Mouse (Mus musculus): ENCODE data around the gene Fam24b.

The Fam24b gene

DNA sequence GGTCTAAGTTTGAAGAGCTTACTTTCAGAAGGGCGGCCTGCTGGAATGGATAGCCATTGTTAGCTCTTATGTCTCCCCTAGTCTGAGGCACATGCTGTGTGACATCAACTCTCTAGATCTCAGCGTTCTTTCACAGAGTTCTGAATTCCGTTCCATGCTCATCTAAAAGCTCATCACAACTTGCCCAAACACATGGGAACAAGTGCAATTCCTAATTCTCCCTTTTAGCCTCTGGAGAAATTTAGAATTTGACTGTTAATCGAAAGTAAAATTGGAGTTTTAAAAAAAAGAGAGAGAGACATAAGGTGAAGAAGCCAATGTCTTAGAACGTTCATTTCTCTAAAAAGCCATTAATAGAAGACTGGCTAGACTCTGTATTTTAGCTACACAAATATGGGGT is at the start of gene Fam24b:
Gene Fam24b, minus strand, starts transcription at position 101 of the 400 bp plus-strand sequence.
- DNase-seq (ENCODE audit: low spot score): no peak

DNA sequence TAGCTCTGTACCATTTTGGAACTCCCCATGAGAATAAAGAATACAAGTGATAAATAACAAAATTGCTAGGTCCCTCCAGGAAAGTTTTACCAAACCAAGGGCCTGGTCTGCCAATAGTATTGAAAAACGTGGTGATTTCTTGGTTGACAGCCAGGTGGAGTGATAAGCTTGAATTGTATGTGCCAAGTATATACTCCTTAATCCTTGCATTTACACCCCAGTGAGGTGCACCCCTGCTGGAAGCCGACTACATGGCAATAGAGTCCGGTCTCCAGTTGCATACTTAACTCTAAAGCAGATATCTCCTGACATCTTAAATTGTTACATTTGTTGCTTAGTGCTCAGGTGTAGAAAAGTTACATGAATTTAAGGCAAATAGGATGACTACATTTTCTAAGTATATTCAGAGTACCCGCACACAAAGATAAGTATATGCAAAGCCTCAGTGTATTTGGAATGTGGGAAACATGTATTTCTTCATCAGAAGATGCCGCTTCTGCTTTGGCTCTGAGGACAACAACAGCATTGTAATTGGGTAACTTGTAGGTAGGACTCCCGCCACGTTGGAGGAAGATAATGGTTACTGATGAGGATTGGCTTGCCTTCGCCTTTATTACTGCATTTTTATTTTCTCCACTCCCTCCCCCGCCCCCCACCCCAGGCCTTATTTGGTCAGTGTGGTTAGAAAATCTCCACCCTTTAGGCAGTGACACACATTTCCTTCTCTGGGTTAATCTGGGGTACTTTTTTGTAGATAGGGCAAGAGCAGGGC is 42.8 kb upstream of the Fam24b start:
- peak; percentile 12 for DNase-seq (ENCODE audit: low spot score)

DNA sequence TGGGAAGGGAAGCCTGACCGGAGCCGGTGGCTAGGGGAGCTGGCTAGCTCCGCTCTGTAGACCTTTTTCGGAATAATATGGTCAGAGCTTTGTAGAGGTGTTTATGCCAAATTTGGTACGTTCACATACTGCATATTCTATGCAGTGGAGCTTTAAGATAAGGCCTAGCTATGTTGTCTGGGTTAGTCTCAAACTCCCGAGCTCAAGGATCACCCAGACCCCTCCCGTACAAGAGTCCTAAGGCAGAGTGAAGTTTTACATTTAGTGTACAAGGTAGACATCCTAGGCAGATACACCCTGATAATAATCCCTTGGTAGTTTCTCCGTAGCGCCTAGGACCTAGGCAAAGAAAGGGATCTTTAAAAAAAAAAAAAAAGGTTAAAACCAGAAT is 42.1 kb upstream of the Fam24b start:
- DNase-seq (ENCODE audit: low spot score): no peak

DNA sequence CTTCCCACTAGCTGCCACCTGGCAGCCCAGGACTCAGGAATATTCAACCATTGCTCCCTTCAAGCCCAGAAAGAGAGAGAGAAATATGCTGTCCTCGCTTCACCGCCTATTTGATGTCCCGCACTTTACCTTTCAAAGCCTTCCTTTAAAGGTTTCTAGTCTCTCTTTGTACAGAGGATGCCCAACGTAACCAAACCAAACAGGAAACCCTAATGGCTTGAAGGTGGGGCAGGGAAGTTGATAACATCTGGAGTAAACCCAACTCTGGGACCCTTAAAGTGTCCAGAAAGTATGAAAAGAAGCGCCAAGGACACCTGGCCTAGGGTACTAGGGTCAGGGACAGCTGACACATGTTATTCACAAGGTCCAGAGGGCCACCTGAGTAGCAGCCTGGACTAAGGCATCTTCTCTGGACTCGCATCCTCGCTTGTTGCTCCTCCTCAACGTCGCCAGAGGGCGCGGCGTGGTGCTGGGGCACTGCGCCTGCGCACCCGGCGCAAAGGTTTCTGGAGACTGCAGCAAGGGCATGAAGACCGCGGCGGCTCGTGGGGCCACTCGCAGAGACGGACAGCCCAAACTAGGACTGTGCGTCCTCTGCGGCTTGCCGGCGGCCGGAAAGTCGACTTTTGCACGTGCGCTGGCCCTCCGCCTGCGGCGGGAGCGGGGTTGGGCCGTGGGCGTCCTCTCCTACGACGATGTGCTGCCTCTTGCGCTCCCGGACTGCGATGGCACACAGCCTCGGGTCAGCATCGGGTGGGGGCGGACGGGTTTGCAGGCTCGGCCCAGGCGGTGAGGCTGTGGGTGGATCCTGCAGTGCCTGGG is 41.5 kb upstream of the Fam24b start, which contains the start of gene Pstk:
Gene Pstk, plus strand, starts transcription at position 494 of the 822 bp plus-strand sequence.
- DNase-seq (ENCODE audit: low spot score): peak; percentile 87

DNA sequence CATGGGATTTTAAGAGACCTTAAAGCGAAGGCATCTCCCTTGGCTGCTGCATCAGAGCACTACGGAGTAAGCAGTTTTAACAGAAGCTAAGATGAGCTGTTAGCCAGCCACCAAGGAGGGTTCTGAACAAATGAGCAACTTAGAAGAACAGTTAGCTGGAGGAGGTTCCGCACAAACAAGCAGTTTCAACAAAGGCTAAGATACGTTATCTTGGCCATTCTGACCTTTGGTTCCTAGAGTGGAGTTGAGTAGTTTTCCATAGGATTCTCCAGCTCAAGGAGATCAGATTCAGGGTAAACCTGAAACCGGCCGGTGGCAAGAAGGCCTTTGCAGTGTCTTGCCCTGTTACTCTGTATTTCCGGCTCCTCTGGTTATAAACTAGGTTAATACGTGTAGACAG is 34.8 kb upstream of the Fam24b start:
- no peak for DNase-seq (ENCODE audit: low spot score)

DNA sequence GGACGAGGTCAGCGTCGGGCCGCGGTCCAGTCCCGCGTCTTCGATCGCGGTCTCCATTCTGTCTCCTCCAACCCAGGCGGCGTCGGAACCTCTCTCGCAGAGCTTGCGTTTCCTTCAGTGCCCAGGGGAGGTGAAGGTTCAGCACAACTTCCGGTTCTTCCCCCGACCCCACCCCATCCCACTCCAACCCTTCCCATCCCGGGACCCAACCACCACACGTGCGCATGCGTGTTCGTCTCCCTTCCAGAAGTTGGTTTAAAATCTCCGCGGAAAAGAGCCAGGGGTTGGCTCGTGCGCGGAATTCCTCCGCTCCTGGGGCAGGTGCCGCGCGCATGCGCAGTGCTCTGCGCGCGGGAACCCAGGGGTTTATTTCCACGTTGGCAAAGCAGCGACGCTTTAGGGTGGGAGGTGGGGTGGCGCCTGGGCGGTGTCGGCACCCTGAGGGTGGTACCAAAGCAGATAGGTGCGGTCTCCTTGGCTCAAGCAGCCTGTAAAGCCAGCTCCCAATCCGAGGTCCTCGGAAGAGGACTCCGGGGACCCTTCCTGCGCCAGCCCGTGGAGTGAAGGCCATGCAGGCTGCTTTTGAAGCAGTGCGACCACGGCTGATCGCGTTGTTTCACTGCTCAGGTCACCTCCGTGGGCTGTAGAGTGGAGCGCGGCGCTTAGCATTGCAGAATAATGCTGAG is 33.4 kb upstream of the Fam24b start, which contains the start of gene 2310057M21Rik:
Gene 2310057M21Rik, minus strand, starts transcription at position 145 of the 686 bp plus-strand sequence.
- DNase-seq (ENCODE audit: low spot score): peak; percentile 84

DNA sequence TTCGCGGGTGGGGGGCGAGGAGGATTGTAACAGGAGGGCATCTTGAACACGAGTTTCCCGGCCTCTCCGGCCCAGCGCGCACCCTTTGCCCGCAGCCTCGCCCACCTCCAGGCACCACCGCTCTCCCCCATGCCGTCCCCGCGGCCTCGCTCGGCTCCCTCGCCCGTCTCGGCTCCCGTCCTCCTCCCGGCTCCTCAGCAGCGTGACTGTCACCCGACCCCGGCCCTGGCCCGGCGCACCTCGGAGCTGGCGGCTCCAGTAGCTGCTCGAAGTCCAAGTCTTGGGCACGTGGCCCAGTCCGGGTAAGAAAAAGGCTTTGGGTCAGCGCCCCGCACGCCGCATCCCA is 32.9 kb upstream of the Fam24b start:
- DNase-seq (ENCODE audit: low spot score): no peak

DNA sequence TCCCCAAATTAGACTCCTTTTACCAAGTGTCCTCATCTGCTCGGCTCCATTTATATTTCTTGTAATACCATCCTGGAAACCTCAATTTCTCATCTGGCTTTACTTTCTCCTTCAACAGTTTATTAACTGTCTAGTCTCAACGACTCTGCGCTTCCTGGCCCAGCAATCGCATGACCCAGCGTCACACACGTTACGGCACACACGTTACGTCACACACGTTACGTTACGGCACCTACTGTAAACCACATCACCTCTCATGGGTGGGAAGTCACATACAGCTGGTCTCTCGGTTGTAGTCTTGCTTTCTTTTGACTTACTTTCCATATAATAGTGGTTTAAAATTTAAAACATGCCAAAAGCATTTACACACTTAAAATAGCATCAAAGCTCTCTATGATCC is 26.8 kb upstream of the Fam24b start:
- no peak for DNase-seq (ENCODE audit: low spot score)

DNA sequence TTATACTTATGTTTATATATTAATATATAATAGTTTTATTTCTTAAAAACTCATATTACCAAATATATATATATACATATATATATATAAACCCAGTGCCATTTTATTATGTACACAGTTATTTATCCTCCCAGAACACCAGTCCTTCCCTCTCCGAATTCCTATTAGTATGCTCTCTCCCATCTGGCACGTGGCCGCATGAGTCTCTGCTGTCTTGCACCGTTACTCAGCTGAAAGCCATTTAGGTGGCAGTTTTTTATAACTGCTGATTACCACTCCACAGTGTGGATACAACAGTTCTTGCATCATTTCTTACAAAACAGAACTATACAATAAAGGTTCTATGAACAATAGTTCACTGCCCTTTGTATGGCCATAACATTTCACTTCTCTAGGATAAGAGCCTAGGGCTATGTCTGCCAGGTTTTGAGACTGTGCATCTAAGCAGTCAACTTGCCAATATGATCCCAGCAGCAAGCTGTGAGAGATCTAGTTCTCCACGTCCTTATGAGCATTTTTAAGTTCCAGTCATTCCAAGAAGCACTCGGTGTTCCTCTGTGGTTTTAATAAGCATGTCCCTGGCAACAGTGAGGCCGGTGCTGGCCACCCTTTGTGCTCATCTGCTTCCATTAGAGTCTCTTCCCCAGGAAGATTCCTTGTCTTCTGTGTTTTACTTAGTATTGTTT is 16.7 kb upstream of the Fam24b start:
- no peak for DNase-seq (ENCODE audit: low spot score)

DNA sequence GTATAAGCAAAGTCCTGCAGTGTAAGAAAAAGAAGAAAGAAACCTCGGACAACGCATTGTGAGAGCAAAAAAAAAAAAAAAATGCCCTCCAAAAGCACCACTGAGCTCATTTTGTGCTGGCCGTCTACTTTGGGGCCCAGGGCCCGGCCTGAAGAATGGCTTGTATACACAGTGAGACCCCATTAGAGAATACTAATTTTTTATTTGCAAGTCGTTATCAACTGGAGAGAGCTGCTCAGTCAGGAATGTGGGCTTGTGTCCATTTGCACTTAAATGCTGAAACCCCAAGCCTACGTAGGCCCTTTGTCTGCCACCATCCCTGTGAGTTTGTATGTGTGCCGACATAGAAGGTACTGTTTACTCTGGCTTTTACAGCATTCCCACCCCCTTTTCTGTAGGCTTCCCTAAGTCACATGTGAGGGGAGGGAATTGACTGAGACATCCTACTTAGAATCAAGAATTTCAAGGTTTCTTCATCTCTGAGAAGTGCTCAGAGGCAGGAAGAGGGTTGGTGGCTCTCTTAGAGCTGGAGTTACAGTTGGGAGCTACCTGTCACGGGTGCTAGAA is 8.3 kb upstream of the Fam24b start:
- DNase-seq (ENCODE audit: low spot score): no peak

DNA sequence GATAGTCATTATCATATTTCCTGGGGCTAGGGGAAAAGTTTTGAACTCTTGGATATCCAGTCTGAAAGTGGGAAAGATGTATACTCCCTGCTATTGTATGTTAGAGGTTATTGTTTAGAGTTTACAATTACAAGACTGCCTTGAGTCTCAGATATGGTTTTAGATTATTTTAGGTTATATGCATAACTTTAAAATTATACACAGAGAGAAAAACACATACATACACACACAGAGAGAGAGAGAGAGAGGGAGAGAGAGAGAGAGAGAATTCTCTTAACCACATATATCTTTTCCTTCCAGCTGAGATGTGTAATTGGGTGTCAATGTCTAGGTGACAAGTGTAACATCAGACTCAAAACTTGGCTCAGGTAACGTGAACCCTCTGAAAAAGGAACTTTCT is 4.2 kb upstream of the Fam24b start, which contains the start of gene Fam24a:
Gene Fam24a, plus strand, starts transcription at position 301 of the 400 bp plus-strand sequence.
- no peak for DNase-seq (ENCODE audit: low spot score)

DNA sequence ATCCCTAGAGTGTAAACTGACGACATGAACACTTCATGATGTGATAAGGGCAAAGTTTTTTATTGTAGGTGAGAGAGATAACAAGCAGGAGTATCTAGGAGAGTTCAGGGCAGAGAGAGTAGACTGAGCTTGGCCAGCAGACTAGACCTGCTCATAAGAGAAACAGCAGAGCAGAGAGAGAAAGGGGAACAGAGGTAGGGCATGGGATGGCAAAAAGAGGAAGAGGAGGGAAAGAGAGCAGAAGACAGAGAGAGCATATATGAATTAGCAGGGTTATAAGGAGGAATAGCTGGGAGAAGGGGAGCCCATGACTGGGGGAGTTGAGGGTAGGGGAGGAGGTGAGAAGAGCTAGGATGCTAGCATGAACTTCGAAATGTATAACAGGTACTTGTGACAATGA is 2.4 kb upstream of the Fam24b start:
- no peak for DNase-seq (ENCODE audit: low spot score)

DNA sequence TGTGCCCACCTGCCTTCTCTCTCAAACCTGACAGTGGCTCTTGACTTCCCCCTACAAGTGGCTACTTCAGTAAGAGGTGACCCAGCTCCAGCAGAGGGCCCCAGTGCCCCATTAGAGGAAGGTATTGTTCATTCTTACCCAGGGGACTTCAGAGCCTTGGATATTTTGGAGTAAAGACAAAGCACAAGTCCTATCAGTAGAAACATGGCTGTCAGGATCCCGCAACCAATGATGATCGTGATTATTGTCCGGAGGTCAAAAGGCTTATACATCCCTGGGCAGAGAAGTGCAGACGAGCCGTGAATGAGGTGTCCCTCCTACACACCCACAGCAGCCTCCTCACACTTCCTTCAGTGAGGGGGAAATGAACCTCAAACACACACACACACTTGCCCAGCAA is 2.3 kb downstream of the Fam24b start:
- DNase-seq (ENCODE audit: low spot score): no peak

DNA sequence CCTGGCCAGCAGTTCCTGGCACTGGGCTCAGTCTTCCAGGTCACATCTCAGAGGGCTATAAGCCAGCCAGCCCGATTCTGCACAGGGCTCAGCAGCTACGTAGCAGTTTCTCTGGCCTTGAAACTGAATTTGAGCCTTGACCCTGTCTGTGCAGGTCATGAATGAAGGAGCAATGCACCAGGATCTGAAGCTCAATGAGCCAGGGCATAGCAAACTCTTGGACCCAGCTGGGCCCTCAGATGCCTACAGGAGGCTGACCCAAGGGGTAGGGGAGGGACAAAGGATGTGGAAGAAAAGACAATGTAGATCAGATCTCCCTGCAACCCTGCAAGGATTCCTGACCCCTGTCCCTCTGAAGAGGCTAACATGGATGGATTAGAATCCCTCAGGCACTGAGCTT is 7.1 kb downstream of the Fam24b start, which contains the start of gene Cuzd1:
Gene Cuzd1, minus strand, starts transcription at position 101 of the 400 bp plus-strand sequence.
- no peak for DNase-seq (ENCODE audit: low spot score)

DNA sequence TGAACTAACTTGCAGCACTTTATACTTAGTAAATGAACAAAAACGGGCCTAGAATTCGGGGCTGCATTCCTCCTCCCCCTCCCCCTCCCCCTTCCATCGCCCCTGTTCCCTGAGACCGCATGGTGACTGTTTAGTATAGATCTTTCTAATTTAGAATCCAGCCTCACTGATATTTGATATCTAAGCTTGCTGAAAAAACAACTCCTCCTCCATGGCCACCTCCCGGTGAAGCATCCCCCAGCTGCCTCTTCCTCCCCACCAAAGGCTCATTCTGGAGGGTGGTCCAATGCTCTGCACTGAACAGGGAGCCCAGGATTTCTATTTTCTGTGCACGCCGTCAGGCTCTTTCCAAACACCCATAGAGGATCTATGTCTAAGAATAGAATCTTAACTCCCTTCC is 11.0 kb downstream of the Fam24b start:
- no peak for DNase-seq (ENCODE audit: low spot score)

DNA sequence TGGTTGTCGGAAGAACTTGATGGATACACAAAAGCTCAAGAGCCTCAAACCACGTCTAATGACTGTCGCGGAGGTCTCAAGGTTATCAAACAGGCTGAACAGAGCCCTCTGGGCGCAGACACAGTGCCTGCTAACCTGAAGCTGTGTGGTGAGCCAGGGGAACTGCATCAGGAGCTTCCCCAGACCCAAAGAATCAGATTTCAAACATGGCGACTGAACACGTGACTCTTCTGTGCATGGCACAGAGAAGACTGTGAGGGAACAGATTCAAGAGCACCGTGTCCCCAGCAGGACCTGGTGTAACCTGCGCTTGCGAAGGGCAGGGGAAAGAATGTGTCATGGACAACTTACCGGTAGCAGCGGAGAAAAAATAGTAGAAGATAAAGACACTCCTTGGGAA is 11.7 kb downstream of the Fam24b start:
- DNase-seq (ENCODE audit: low spot score): no peak

DNA sequence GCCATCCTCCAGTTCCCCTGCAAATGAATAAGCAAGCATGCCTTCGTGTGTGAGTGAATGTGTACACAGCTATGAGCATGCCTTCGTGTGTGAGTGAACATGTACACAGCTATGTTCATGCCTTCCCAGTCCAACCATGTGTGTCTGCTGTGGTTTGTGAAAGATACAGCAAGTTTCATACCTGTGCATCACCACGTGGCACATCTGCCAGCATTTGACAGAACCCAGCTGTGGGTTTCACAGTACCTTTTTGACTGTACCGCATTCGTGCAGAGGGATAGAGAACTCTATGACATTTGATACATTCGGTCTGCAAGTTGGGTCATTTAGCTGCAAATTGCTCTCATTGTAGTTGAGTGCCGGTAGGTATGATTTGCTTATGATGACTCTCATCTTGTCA is 14.8 kb downstream of the Fam24b start:
- no peak for DNase-seq (ENCODE audit: low spot score)

DNA sequence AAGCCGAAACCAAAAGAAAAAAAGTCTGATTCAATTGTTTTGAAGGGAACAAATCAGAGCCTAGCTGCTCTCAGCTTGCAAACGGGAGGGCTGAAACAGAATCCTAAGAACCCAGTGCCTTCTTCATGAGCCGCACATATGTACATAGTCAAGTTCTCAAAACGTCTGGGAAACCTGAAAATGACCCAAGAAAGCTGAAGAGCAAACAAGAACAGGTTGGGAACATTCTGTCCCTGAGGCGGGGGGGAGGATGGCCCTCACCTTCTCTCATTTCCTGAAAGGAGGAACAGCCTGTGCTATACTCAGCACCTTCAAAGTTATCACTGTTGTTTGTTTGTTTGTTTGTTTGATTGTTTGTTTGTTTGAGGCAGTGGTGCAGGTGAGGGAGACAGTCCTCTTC is 22.6 kb downstream of the Fam24b start:
- DNase-seq (ENCODE audit: low spot score): no peak

DNA sequence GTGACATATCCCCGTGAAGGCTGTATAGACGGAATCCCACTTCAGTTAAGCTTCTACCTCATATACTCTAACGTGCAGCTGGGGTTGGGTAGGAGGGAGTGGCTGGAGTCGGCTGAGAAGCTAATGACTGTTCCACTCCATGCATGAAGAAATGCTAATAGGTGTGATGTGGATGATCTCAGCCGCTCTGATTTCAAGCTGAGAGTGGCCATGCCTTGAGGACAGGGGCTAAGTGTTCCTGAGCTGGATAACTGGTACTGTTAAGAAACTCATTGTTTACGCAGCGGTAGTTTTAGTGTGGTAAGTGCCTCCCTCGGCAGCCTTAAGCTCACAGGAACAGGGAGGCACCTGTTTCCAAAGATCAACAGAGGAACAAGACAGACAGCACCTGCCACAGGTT is 26.0 kb downstream of the Fam24b start:
- no peak for DNase-seq (ENCODE audit: low spot score)

DNA sequence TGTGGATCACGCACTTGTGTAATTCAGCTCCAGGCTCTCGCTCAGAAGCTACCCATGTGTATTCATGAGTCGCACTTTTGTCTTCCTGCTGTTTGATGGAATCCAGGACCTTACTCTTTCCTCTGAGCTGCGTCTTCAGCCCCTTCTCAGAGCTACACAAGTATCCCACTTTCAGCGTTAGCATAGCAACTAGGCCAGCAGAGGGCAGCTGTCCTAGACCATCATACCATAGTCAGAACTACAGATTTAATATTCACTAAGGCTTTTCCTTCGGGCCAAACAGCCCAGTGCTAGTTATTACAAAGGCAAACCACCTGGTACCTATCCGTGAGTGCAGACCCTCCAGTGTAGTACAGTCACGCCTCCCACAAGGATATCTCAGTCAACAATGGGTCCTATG is 32.2 kb downstream of the Fam24b start:
- DNase-seq (ENCODE audit: low spot score): no peak

Measured in T-cell, adult 2 months (primary cell).